ENCODE assay signal across 25 mouse cellular contexts in genomic region chr17:78570469-78570868, GRCm38 (mm10).
DNase-seq lines count a peak whose midpoint lies in the region; ATAC-seq and TF ChIP-seq lines count a peak whose summit lies in the region.
"Had no signal": no experiment of that assay in that cellular context is flagged by ENCODE, and none has a peak within 500 bp of the region (broad histone marks: within the 10 kb centered on the region; RNA-seq: fewer than 3 reads in every experiment).

No protein-coding gene starts in this region.

- ATAC-seq in intestine, postnatal 0 days, result peak; percentile 87
- peak; percentile 27; the same call in 1 of the 2 replicates for ATAC-seq in liver, embryonic 16.5 days (ENCODE audit: low read depth)
- ATAC-seq: forebrain, embryonic 16.5 days had no signal

- no peak overlapping the region for H3K4me2 ChIP-seq in intestine, postnatal 0 days (replicated peaks; ENCODE audit: low read depth)
- no peak overlapping the region for H3K4me2 ChIP-seq in liver, embryonic 16.5 days (ENCODE audit: low read depth, low read length)
- H3K4me2 ChIP-seq: hindbrain, embryonic 12.5 days; limb, embryonic 15.5 days; midbrain, embryonic 12.5 days had no signal

- no peak overlapping the region for H3K27ac ChIP-seq in intestine, postnatal 0 days (ENCODE audit: low read depth, low read length)
- no peak overlapping the region for H3K27ac ChIP-seq in liver, embryonic 16.5 days (ENCODE audit: low read length)
- H3K27ac ChIP-seq in thymus, adult 2 months (ENCODE audit: control insufficient read depth, insufficient read depth, low read length), result no peak overlapping the region
- H3K27ac ChIP-seq in midbrain, embryonic 10.5 days (replicated peaks), result no peak overlapping the region
- H3K27ac ChIP-seq: embryonic facial prominence, embryonic 10.5 days; hindbrain, embryonic 12.5 days; kidney, postnatal 0 days; left cerebral cortex, adult 2 months; limb, embryonic 15.5 days; macrophage; midbrain, embryonic 12.5 days had no signal

- 28% methylated on average over 6 of the region's 6 CpGs for WGBS in intestine, postnatal 0 days
- WGBS in liver, embryonic 16.5 days (ENCODE audit: insufficient replicate concordance), result 21% methylated on average over 6 of the region's 6 CpGs
- WGBS in thymus, adult 2 months, result 79% methylated on average over 6 of the region's 6 CpGs
- WGBS in midbrain, embryonic 10.5 days, result 92% methylated on average over 6 of the region's 6 CpGs

- H3K4me3 ChIP-seq in intestine, postnatal 0 days (ENCODE audit: low read depth, low read length), result no peak overlapping the region
- H3K4me3 ChIP-seq in liver, embryonic 16.5 days (ENCODE audit: low read depth, low read length), result no peak overlapping the region
- H3K4me3 ChIP-seq in thymus, adult 2 months (ENCODE audit: control insufficient read depth, insufficient read depth, low read length), result no peak overlapping the region
- H3K4me3 ChIP-seq in midbrain, embryonic 10.5 days, result no peak overlapping the region
- H3K4me3 ChIP-seq: embryonic facial prominence, embryonic 10.5 days; hindbrain, embryonic 12.5 days; left cerebral cortex, adult 2 months; limb, embryonic 15.5 days; midbrain, embryonic 12.5 days had no signal

- H3K9me3 ChIP-seq in intestine, postnatal 0 days (ENCODE audit: control insufficient read depth), result no peaks in the 10 kb centered on the region
- no peaks in the 10 kb centered on the region for H3K9me3 ChIP-seq in liver, embryonic 16.5 days (replicated peaks; ENCODE audit: control insufficient read depth, low read length)
- H3K9me3 ChIP-seq in midbrain, embryonic 10.5 days (replicated peaks), result no peaks in the 10 kb centered on the region; the same call in 1 of the 2 replicates
- H3K9me3 ChIP-seq: embryonic facial prominence, embryonic 10.5 days; hindbrain, embryonic 12.5 days; limb, embryonic 15.5 days; midbrain, embryonic 12.5 days had no signal

- no peak for TF ChIP-seq CTCF in intestine, postnatal 0 days (IDR thresholded peaks at IDR 0.05; ENCODE audit: low read depth)
- no peak for TF ChIP-seq CTCF in thymus, adult 2 months (IDR thresholded peaks at IDR 0.05; ENCODE audit: borderline replicate concordance, control insufficient read depth, extremely low read depth, insufficient read depth, low read length, poor library complexity)

- no peaks in the 10 kb centered on the region for H3K36me3 ChIP-seq in intestine, postnatal 0 days (ENCODE audit: control insufficient read depth, insufficient read depth)
- H3K36me3 ChIP-seq in liver, embryonic 16.5 days (ENCODE audit: control insufficient read depth, insufficient read depth), result no peaks in the 10 kb centered on the region
- no peaks in the 10 kb centered on the region for H3K36me3 ChIP-seq in thymus, adult 2 months (ENCODE audit: control insufficient read depth, insufficient read depth, low read length)
- peaks cover 10% of the 10 kb centered on the region; the same call in 1 of the 2 replicates for H3K36me3 ChIP-seq in midbrain, embryonic 10.5 days
- H3K36me3 ChIP-seq: embryonic facial prominence, embryonic 10.5 days; hindbrain, embryonic 12.5 days; limb, embryonic 15.5 days; midbrain, embryonic 12.5 days had no signal

- no peak for TF ChIP-seq POLR2A in thymus, adult 2 months (IDR thresholded peaks at IDR 0.05; ENCODE audit: control insufficient read depth, extremely low read depth, insufficient read depth, low read length, poor library complexity)

- H3K27me3 ChIP-seq in intestine, postnatal 0 days (replicated peaks; ENCODE audit: control insufficient read depth, insufficient read depth, low read length), result no peaks in the 10 kb centered on the region
- H3K27me3 ChIP-seq in liver, embryonic 16.5 days (ENCODE audit: control insufficient read depth, insufficient read depth, low read depth, low read length), result no peaks in the 10 kb centered on the region
- no peaks in the 10 kb centered on the region for H3K27me3 ChIP-seq in thymus, adult 2 months (ENCODE audit: control insufficient read depth, insufficient read depth, low read length)
- no peaks in the 10 kb centered on the region for H3K27me3 ChIP-seq in midbrain, embryonic 10.5 days (ENCODE audit: low read depth, poor library complexity, severe bottlenecking)
- H3K27me3 ChIP-seq: hindbrain, embryonic 12.5 days; limb, embryonic 15.5 days; midbrain, embryonic 12.5 days had no signal

- H3K4me1 ChIP-seq in intestine, postnatal 0 days (replicated peaks; ENCODE audit: control insufficient read depth, insufficient read depth, low read length), result no peaks in the 10 kb centered on the region
- peaks cover 11% of the 10 kb centered on the region for H3K4me1 ChIP-seq in liver, embryonic 16.5 days (ENCODE audit: control insufficient read depth, low read depth, low read length)
- H3K4me1 ChIP-seq in thymus, adult 2 months (replicated peaks; ENCODE audit: control insufficient read depth, insufficient read depth, low read length), result no peaks in the 10 kb centered on the region
- H3K4me1 ChIP-seq in midbrain, embryonic 10.5 days, result no peaks in the 10 kb centered on the region
- H3K4me1 ChIP-seq: embryonic facial prominence, embryonic 10.5 days; hindbrain, embryonic 12.5 days; limb, embryonic 15.5 days; midbrain, embryonic 12.5 days had no signal

- H3K9ac ChIP-seq in intestine, postnatal 0 days (ENCODE audit: low read depth, low read length), result no peak overlapping the region
- H3K9ac ChIP-seq in liver, embryonic 16.5 days (ENCODE audit: low read depth, low read length), result no peak overlapping the region
- H3K9ac ChIP-seq: hindbrain, embryonic 12.5 days; limb, embryonic 15.5 days; midbrain, embryonic 12.5 days had no signal

- peak; percentile 51 for DNase-seq in embryo, embryonic 10 days (ENCODE audit: low spot score)
- DNase-seq in embryo, embryonic 9.5 days (ENCODE audit: extremely low spot score), result no peak
- DNase-seq in 416B (ENCODE audit: low read depth), result peak; percentile 28
- DNase-seq in adrenal gland, postnatal 14 days, result no peak
- DNase-seq in thymus, adult 2 months, result no peak
- no peak for DNase-seq in midbrain, embryonic 10.5 days (ENCODE audit: low spot score)
- DNase-seq: adrenal gland, postnatal 25 days; cerebellum, adult 8-10 months; cerebellum, postnatal 36 days; gastrocnemius, postnatal 14 days; heart, postnatal 10 days; kidney, adult 2 months; left cerebral cortex, postnatal 4 days; right cerebral cortex, postnatal 25 days; thymus, postnatal 36 days had no signal

Comparison
In these comparisons a context has a peak if more than half of its experiments do, and no peak if none do; other contexts are left out.
1. DNase-seq: peak in embryo, embryonic 10 days (single experiment) and 416B (single experiment); none in embryo, embryonic 9.5 days (single experiment), adrenal gland, postnatal 14 days (single experiment), thymus, adult 2 months (single experiment) and midbrain, embryonic 10.5 days (single experiment).